Comparison of ENCODE assay signal across 8 mouse cellular contexts in the genomic region with DNA sequence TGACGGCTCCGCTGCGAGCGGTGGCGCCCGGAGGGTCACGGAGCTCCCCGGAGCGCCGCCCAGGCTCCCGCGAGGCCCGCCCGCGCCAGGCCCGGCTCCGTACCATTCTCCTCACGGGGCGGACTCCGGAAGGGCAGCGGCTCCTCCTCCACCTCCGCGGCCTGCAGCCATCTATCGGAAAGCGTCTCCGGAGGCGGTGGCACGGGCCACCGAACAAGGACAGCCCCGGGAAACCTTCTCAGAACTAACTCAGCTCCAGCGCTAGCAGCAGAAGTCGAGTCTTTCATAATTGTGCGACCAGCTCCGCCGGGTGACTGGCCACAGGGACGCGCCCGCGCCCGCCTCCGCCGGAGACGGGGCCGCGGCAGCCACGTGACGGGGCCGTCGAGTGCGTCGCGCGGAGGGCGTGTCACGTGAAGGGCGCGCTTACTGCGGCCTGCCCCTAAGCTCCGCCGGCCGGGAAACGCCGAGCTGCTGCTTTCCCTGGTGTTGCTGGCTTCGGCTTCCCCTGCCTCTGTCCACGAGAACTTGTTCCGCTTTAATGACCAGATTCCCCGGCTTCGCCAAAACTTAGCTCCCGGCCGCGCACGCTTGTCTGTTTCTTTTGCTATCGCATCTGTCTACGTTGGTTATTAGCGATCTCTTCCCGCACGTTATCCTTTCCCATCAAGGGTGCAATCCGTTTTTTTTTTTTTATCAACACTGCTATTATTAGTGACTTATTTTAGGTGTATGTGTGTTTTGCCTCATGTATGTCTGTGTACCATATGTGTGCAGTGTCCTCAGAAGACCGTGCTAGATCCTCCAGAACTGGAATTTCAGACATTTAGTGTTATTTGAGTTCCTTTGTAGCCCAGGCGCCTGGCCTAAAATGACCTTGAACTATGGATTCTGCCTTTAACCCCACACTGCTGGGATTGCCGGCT. TPM values are rescaled to one million over a fixed set of nuclear protein-coding genes. Genes with fewer than 3 reads are reported as not detected.
DNase-seq lines count a peak whose midpoint lies in the region; ATAC-seq and TF ChIP-seq lines count a peak whose summit lies in the region.

A gene (minus strand): TSS at position 360 of the 926 bp plus-strand sequence.

- WGBS in hindbrain, embryonic 13.5 days, result under 1% methylated on average over 80 of the region's 81 CpGs

- no peaks in the 10 kb centered on the region for H3K9me3 ChIP-seq in hindbrain, embryonic 13.5 days

- no peak for TF ChIP-seq CTCF in Patski (IDR thresholded peaks at IDR 0.05)

- peak; percentile 60 for DNase-seq in Patski (ENCODE audit: low read depth, low spot score)
- peak; percentile 93 for DNase-seq in cerebellum, postnatal 14 days
- peak; percentile 86 to 88 for DNase-seq in frontal cortex, postnatal 14 days (ENCODE audit: low spot score in 2 of 2)
- DNase-seq in layer of hippocampus, postnatal 25 days (ENCODE audit: extremely low spot score in 1 of 2, low spot score in 1 of 2), result peak; percentile 81 to 91
- DNase-seq in lung, postnatal 25 days (ENCODE audit: low spot score), result peak; percentile 94
- DNase-seq in retina, embryonic 14.5 days (ENCODE audit: low spot score), result peak; percentile 95
- peak; percentile 91 for DNase-seq in thymus, postnatal 4 days

- peak within 1 kb of the TSS; percentile 92 for H3K9ac ChIP-seq in hindbrain, embryonic 13.5 days

- CTCF ChIA-PET in Patski (lab: Charles Lee), result interaction anchor here (1.1 to 1.5 kb wide), 2 partner anchors 22 to 119 kb away, joined by 3 to 5 read pairs; no protein-coding TSS in a partner anchor

- H3K36me3 ChIP-seq in hindbrain, embryonic 13.5 days, result no peaks in the 10 kb centered on the region

- peak; percentile 86 for ATAC-seq in Patski
- peak; percentile 99 for ATAC-seq in hindbrain, embryonic 13.5 days (ENCODE audit: low FRiP score)

- in situ Hi-C loops in Patski (cut with MboI; ENCODE audit: low pct_unique_long_range_greater_than_20kb), result no loop called here

- H3K4me2 ChIP-seq in hindbrain, embryonic 13.5 days, result peak within 1 kb of the TSS; percentile 76

- no peaks in the 10 kb centered on the region for H3K27me3 ChIP-seq in Patski
- no peaks in the 10 kb centered on the region for H3K27me3 ChIP-seq in hindbrain, embryonic 13.5 days

- H3K4me3 ChIP-seq in hindbrain, embryonic 13.5 days, result peak within 1 kb of the TSS; percentile 88

- peak within 1 kb of the TSS; percentile 98 for H3K27ac ChIP-seq in hindbrain, embryonic 13.5 days

- POLR2A ChIA-PET in Patski (lab: Charles Lee), result interaction anchor here (0.7 to 1.0 kb wide), 3 partner anchors 9 to 148 kb away, joined by 3 read pairs; no protein-coding TSS in a partner anchor

- peaks cover 24% of the 10 kb centered on the region for H3K4me1 ChIP-seq in hindbrain, embryonic 13.5 days (replicated peaks)

RNA-seq across cellular contexts. Expression of the gene that starts here (rescaled TPM):
- polyA plus RNA-seq in Patski (2021), result 53.3 TPM
- polyA plus RNA-seq in hindbrain, embryonic 13.5 days (2015; fragmentation: Nextera tagmentation; extraction: Ambion mirVana), result 36.9 and 40.4 TPM in 2 replicates
- total RNA-seq in layer of hippocampus, postnatal 25 days (2021), result 10 to 100 TPM; 33.9 to 43.3 TPM

Comparison
In these comparisons a context has a peak if more than half of its experiments do, and no peak if none do; other contexts are left out.
1. Peak in every context shown above with its lines: DNase-seq, ATAC-seq, H3K4me3 ChIP-seq and H3K27ac ChIP-seq.